Mouse (Mus musculus): ENCODE data around the gene Gatad2a.

Gene Gatad2a

DNA sequence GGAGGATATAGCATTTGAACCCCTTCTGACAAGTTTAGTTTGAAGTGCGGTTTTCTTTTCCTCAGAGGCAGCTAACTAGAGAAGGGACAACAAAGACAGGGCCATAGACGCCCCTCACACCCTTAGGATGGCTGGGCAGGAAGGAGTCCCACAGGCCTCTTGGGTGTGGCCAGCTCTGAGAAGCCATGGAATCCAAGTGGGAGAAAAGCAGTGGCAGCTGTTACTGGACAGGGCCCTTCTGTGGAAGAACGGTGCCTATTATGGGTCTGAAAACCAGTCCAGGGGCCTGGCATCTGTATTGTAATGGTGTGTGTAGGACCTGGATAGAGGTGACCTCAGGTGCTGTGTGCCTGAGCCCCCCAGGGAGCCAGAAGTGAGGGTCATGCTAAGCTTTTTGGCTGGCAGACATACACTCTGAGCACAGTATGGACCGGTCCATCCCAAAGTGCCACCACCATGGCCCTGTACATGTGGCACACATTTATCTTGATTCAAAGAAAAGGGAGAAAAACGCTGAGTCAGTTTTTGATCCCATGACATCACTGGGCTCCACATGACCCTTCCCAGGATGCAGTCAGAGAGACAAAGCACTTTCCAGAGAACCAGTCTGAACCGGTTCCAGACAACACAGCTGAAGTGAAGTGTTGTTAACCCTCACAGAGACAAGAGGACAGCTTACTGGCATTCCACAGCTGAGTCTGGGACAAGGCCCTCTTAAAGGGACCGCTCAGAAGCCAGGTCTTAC is 60.0 kb downstream of the Gatad2a start:
- no peak for DNase-seq (ENCODE audit: low spot score in 2 of 2)

DNA sequence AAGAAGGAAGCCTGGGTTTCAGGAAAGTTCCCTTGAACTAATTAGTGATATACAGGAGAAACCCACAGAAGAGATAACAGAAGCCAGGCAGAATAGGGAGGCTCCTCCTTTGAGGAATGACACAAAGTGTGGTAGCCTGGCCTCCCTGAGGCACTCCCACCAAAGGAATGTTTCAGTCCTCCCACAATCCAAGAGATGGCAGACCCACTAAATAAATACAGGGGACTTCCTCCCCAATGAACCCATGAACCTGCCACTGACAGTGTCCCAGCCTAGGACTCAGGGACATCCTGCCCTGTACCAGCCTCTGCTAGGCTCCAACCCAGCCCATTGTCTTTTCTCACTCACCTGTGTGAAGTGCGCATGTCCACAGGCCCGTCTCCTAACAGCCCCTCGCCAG is 60.8 kb downstream of the Gatad2a start:
- no peak for DNase-seq (ENCODE audit: low spot score in 2 of 2)

DNA sequence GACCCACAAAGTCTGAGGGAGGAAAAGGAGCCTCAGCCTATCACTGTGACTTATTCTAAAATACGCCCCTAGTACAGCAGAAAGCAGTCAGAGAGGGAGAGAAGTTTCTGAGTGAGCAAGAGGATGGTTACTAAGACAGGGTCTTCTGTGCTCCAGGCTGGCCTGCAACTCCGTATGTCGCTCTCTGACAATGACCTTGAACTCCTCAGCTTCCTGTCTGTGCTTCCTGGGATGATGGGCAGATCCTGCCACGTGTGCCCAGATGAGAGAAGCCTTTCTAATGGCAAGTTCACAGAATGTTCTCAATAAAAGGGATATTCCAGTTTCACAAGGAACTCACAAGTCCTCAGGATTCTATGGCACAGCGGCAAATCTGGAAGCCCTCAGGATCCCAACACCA is 61.6 kb downstream of the Gatad2a start:
- no peak for DNase-seq (ENCODE audit: low spot score in 2 of 2)

DNA sequence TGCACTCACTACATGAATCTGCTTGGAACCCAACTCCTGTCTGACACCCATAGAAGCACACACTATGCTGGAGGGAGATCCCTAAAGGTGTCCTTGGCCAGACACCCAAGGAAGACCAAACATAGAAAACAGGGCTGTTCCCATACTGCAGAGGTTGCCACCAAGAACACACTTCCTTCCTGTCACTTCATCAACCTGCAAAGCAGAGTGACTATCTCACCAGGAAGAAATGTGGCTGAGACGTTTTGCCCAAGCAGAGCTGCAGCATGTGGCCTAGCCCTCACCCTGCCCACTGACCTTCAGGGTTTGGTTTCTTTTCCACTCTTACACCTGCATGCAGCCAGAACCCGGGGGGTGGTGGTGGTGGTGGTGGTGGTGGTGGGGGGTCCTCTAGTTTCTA is 62.4 kb downstream of the Gatad2a start:
- DNase-seq (ENCODE audit: low spot score in 2 of 2): no peak

DNA sequence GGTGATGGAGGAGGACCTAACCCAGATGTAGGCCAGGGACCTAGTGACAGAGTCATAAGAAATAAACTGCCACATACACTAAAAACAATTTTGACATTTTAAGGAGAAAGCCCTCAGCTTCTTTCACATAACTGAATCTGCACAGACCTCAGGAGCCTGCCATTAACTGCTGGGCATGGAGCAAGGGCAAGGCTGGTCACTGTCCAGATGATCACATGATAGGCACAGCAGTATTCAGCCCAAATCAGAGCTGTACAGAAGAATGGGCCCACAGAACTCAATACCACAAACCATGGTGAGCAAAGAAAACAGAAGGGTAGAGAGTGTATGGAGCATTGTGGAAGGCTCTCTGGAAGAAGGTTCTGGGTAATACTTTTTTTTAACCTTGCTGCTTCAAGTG is 69.3 kb downstream of the Gatad2a start:
- no peak for DNase-seq (ENCODE audit: low spot score in 2 of 2)

DNA sequence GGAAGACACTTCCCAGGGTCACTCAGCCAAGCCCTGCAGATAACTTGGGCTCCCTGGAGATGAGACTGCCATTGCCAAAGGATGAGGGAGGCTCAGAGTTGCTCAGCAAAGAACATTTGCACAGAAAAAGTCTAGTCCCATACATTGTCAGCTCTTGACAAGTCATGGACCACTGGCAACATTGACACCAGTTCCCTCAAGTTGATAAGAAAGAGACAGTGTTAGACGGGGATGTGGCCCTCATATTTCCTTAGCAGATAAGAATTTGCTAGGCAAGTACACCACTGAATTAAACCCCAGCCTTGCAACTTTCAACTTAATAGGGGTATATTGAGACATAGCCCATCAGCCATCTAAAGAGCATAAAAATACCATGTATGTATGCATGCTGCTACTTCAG is 72.2 kb downstream of the Gatad2a start:
- no peak for DNase-seq (ENCODE audit: low spot score in 2 of 2)

DNA sequence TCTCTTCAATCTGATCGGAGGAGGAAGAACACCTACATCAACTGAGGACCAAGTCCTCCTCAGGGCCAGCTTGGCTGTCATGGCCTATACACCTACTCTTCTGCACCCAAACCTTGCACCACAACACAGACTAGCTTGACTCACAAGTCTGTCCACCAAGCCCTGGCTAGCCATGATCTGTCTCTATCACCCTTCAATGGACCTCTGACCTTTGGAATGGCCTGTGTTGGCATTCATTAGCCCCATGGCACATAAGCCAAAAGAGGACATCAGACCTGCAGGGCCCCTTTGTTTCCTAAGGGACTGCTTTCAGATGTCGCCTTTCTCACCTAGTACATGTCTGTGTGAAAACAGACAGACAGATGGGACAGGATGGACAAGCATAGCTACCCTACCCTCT is 75.0 kb downstream of the Gatad2a start:
- DNase-seq (ENCODE audit: low spot score in 2 of 2): no peak

DNA sequence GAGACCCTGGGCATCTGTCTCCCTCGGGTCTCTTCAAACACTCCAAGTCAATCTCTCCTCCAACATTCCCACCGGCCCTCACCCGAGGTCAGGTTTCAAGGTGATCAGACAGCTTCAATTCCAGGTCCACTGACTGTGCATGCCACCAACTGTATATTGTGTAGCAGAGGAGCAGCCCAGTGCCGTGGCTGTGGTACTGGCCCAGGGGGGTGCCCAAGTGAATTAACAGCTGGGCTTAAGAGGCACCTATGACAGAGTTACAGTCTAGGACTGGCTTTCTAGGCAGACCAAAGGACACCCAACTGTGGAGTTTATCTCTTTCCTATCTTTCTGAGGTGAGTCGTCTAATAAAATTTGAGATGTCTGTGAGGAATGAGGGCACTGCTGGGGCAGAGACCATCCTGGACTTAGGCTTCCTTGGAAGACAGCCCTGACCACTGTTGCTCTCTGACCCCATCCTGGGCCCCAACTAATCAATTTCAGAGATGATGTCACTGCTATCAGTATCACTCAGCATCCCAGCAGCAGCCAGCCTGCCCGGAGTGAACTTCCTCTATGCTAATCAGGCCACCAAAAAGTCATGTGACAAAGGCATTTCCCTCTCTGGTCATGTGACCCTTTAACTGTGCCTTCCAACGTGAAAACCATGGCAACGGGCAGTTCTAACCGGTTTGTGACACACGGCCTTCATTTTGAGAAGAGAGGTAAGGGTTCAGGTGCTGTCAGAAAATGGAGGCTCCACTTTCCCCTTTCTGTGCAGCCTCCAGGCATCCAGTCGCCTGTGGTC is 76.1 kb downstream of the Gatad2a start:
- DNase-seq (ENCODE audit: low spot score in 2 of 2): peak; percentile 85 to 91

DNA sequence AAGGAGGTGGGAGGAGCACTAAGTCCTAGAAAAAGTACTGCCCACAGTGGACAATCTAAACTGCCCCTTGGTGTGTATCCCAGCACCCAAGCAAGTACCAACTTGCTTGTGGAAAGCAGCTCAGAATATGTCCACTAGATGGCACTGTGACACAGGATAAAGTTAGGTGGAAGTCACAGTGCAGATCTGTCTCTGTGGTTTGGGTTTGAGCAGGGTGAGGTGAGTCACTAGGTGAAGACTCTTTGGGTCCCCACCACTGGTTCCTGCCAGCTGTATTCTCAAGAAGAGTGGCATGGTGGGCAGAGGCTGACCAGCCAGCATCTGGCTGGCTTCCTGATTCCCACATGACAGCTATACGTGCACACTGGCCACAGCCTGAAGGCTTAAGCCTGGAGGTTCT is 77.2 kb downstream of the Gatad2a start:
- DNase-seq (ENCODE audit: low spot score in 2 of 2): peak; percentile 78 to 84

DNA sequence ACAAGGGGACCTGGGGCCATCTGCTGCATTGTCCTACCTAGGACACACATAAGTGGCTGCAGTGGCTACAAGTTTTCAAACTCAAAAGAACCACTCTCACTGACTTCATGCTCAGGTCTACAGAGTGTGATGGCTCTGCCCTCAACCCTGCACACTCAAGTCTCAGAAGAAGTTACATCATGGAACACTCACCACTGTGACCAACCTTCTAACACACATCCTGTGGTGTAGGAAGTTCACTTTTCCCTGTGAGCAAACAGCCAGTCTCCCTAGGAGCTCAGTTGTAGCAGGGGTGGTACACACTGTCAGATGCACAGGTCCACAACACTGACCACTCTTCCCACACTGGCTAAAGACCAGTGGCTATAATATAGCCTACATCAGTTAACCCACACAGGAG is 77.7 kb downstream of the Gatad2a start:
- DNase-seq (ENCODE audit: low spot score in 2 of 2): no peak

DNA sequence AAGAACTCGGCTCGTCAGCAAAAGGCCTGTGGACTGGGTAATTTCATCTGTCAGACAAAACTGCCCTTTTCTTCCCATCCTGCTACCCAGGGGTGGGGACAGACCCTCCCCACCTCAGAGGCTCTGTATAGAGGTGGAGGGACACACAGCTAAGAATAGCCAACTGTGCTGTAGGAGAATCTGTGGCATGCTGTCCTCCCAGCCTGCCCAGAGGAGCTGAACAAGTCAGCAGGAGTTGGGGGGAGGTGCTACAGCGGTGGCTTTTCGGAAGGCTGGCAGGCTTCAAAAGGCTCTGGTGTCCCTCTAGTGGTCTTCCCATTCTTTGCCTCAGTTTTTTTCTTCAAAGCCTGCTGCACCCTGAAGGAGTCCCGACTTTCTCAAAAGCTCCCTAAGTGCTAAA is 80.4 kb downstream of the Gatad2a start:
- DNase-seq (ENCODE audit: low spot score in 2 of 2): no peak

DNA sequence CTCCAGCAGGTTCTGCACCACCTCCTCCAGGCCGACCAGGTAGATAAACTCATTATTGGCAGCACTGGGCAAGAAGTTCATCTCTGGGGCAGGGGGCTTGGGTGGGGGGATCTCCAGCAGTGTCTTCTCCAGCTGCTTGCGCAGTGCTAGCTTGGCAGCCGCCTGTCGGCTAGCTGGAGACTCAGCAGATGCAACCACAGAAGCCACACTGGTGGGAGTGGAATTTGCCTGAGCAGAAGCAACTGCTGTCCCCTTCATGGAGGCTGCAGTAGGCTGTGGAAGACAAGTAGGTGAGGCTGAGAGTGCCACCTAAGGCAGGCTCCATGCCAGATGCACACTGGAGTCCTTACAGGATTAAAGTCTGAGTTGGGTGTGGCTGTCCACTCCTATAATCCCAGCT is 81.7 kb downstream of the Gatad2a start:
- DNase-seq (ENCODE audit: low spot score in 2 of 2): no peak

DNA sequence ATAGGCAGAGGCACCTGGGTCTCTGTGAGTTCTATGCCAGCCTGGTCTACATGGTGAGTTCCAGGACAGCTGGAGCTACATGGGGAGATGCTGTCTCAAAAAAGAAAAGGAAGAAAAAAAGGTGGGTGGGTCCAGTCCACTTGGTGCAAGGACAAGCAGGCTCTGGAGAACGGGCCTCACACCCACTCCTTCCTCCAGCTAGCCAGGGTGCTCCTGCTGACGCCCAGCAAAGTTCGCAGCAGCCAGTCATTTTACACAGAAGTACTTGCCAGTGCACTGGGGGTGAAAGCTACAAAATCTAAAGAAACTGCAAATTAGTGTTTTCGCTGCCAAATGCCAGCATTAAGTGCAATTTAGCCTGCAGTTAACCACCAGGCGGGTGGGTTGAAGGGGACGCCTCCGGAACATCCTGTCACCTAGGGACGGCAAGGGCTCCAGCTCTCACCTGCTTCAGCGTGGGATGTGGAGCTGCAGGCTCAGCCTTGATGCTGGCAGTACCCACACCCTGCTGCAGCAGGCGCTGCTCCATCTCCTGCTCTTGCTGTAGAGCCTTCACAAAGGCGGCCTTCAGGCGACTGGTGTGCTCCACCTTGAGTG is 83.6 kb downstream of the Gatad2a start:
- DNase-seq (ENCODE audit: low spot score in 2 of 2): no peak

DNA sequence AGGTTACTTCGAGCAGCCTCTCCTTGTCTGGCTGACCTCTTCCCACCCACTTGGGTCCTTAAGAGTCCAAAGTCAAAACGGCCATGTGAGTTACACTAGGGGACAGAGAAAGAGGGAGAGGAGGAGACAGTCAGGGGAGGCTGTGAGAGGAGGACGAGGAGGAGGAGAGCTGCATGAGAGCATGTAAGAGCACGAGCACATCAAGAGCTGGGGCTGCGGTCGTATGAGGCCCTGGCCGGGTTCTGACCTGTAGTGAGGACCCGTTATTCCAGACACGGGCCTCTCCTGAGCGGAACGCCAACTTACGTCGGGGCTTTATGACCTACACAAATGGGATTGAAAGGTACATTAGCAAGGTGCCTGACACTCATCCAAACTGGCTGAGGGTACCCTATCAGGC is 84.3 kb downstream of the Gatad2a start:
- no peak for DNase-seq (ENCODE audit: low spot score in 2 of 2)

DNA sequence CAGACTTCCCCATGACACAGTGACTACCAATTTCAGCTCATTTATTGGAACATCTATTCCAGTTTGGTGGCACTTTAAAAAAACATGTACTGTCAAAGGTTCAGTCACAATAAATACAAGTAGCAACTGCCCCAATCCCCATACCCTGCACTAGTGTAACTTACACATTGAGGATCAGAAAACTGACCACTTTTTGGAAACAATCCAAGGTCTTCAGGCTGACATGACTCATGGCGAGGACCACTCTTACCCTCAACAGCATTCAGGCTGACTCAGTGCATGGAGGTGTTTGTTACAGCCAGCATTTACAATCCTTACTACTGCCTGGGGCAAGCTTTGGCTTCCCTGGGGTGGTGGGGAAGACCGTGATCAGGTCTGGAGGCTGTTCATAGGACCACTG is 89.1 kb downstream of the Gatad2a start:
- no peak for DNase-seq (ENCODE audit: low spot score in 2 of 2)

DNA sequence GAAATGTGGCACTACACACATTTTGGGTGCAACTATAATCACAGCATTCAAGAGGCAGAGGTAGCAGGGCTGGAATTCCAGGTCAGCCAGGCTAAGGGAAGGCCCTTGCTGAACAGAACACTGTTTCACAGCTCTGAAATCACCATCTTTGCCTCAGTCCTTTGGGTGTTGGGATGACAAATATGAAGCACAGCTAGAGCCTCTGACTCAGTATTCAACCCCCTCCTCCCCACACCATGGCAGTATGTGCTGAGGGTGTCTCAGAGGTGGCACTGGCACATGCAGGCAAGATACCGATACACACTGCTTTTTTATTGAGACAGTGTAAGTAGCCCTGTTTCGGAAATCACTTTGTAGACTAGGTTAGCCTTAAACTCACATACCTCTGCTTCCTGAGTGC is 89.9 kb downstream of the Gatad2a start:
- no peak for DNase-seq (ENCODE audit: low spot score in 2 of 2)

DNA sequence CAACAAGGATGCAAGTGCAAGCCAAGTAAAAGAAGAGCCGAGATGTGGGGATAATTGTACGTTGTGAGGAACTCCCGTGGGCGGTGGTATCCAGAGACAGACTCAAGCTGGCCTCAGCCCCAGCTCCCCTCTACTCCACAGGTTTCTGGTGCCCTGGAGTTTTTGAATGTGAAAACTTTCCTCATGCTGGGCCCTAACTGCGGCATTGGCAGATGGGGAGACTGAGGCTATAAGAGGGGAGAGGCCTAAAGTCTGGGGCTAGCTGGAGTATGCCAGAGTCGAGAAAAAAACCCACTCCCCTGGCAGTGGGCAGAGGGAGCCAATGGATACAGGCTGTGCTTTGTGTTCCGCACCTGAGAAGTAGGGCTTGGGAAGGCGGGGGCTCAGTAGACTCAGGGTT is 92.1 kb downstream of the Gatad2a start:
- no peak for DNase-seq (ENCODE audit: low spot score in 2 of 2)

DNA sequence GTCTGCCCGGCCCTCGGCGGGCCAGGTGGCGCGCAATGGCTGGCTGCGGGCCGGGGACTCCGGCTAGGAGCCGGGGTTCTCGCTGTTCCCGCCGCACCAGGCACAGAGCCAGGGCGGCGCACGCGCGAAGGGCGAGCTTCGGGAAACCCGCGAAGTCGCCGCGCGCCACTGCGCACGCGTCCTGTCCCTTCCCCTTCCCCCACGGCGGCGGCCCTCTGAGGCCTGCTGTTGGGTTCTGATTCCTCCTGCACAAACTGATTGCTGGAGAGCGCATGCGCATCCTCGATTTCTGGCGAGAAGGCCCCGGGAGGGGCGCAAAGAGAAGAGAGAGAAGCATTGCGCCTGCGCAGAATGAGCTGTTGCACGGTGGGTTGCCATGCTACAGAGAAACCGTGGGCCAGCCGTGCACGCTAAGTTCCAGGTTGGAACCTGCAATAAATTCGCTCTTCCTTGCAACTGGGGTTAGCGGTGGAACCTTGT is 93.1 kb downstream of the Gatad2a start:
- DNase-seq (ENCODE audit: low spot score in 2 of 2): peak; percentile 97 to 98

DNA sequence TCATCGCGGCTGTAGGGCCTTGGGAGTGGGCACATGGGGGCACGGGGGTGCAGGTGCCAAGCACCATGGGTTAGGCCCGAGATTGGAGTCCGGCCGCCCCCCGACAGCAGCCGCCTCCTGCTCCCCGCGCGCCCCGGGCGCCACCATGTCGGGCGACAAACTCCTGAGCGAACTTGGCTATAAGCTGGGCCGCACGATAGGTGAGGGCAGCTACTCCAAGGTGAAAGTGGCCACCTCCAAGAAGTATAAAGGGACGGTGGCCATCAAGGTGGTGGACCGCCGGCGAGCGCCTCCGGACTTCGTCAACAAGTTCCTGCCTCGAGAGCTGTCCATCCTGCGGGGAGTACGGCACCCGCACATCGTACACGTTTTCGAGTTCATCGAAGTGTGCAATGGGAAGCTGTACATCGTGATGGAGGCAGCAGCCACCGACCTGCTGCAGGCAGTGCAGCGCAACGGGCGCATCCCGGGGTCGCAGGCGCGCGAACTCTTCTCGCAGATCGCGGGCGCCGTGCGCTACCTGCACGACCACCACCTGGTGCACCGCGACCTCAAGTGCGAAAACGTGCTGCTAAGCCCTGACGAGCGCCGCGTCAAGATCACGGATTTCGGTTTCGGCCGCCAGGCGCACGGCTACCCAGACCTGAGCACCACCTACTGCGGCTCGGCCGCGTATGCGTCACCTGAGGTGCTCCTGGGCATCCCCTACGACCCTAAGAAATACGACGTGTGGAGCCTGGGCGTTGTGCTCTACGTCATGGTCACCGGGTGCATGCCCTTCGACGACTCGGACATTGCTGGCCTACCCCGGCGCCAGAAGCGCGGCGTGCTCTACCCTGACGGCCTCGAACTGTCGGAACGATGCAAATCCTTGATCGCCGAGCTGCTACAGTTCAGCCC is 93.8 kb downstream of the Gatad2a start, which contains the start of the genes Tssk6, Ndufa13 and Yjefn3:
Gene Tssk6, plus strand, starts transcription at position 22 of the 900 bp plus-strand sequence.
Gene Ndufa13, minus strand, starts transcription at position 396 of the 900 bp plus-strand sequence.
Gene Yjefn3, minus strand, starts transcription at position 550 of the 900 bp plus-strand sequence.
- DNase-seq (ENCODE audit: low spot score in 2 of 2): peak; percentile 54 to 59

DNA sequence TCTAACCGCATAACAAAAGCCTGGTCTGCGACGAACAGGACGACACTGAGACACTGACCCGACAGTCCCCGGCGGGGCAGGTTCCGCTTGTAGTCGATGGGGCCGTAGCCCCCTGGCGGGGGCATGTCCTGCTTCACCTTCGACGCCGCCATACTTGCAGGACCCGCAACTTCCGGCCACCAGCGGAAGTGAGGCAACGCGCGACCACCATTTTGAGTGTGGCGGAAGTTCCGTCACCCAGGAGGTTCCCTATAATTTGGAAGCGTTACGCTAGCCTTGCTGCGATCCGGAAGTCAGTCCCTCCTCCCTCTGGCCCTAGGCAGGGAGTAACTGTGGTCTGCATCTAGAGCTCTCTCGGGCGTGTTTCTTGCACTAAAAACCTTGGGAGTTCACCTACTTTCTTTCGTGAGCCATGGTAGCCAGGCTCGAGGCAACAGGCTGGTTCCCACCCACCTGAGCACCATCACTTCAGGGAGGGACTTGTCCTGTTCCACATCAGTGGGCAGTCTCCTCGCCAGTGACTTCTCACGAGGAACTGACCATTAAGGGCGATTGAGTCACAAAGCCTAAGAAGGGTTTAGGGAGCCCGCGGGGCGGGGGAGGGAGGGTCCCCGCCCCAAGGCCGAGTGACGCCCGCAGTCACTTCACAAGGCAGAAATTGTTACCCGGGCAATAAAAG is 94.6 kb downstream of the Gatad2a start:
- DNase-seq (ENCODE audit: low spot score in 2 of 2): peak; percentile 94

DNA sequence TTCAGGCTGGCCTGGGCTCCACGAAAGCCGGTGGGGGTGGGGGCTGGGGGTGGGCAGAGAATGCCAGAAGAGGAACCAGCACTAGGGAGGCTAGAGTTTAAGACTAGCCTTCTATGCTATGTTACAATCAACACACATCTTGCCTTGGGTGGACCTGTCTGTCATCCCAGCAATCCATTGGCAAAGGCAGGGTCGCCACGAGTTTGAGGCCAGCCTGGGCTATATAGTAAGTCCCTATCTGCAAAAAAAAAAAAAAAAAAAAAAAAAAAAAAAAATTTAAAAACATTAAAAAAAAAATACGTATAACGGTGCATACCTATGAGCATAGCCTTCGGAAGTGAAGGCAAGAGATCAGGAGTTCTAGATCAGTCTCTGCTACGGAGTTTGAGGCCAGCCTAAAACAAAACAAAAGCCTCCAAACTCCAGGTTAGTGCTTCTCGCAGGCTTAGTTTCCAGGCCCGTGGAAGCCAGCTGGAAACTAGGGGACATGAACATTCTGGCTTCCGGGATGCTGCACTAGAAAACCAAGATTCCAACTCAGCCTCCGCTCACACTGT is 95.2 kb downstream of the Gatad2a start:
- no peak for DNase-seq (ENCODE audit: low spot score in 2 of 2)

Data from spleen, postnatal 36 days (tissue).